Mouse (Mus musculus) ES-CJ7 (cell line): Measurements from ENCODE around the gene Slc11a1.
"Not testable (repeated sequence)": the region's sequence is repeated elsewhere in the genome, so short reads cannot be mapped to it uniquely, and the experiment has no call there.

Experiments
- DNase-seq: peaks from one replicate; pipeline ENCODE4 v3.0.0; 2011; ENCODE audit warnings: low read depth, low spot score

Gene Slc11a1

GRCm38 (mm10) chr1:74374980-74375379 is at the start of gene Slc11a1:
TSS of gene Slc11a1 (plus strand) at chr1:74375195.
- no peak for DNase-seq

GRCm38 (mm10) chr1:74326916-74327315 is 48.1 kb upstream of the Slc11a1 start:
- not testable (repeated sequence) for DNase-seq

- DNase-seq, result no peak
These were observed 45.0 kb upstream of the Slc11a1 start for GRCm38 (mm10) chr1:74329899-74330431.

GRCm38 (mm10) chr1:74331046-74331681 is 43.8 kb upstream of the Slc11a1 start:
- no peak for DNase-seq

- DNase-seq, result peak; percentile 100
These were observed 42.7 kb upstream of the Slc11a1 start for GRCm38 (mm10) chr1:74332241-74332763.

GRCm38 (mm10) chr1:74332930-74333329 is 42.1 kb upstream of the Slc11a1 start:
- DNase-seq, result no peak

GRCm38 (mm10) chr1:74334607-74335006 is 40.4 kb upstream of the Slc11a1 start:
- no peak for DNase-seq

GRCm38 (mm10) chr1:74335033-74335432 is 40.0 kb upstream of the Slc11a1 start:
- peak; percentile 35 for DNase-seq

- no peak for DNase-seq
These were observed 39.4 kb upstream of the Slc11a1 start for GRCm38 (mm10) chr1:74335436-74336170.

- no peak for DNase-seq
These were observed 37.7 kb upstream of the Slc11a1 start for GRCm38 (mm10) chr1:74337241-74337771.

- no peak for DNase-seq
These were observed 37.0 kb upstream of the Slc11a1 start for GRCm38 (mm10) chr1:74338013-74338412.

- DNase-seq, result no peak
These were observed 36.4 kb upstream of the Slc11a1 start for GRCm38 (mm10) chr1:74338626-74339025.

GRCm38 (mm10) chr1:74339917-74340316 is 35.1 kb upstream of the Slc11a1 start:
- DNase-seq, result no peak

GRCm38 (mm10) chr1:74340361-74340764 is 34.6 kb upstream of the Slc11a1 start:
- no peak for DNase-seq

GRCm38 (mm10) chr1:74340992-74341391 is 34.0 kb upstream of the Slc11a1 start:
- not testable (repeated sequence) for DNase-seq

GRCm38 (mm10) chr1:74341898-74342297 is 33.1 kb upstream of the Slc11a1 start:
- no peak for DNase-seq

GRCm38 (mm10) chr1:74342308-74342707 is 32.7 kb upstream of the Slc11a1 start:
- DNase-seq, result no peak

- no peak for DNase-seq
These were observed 31.8 kb upstream of the Slc11a1 start for GRCm38 (mm10) chr1:74343161-74343560.

- no peak for DNase-seq
These were observed 30.7 kb upstream of the Slc11a1 start for GRCm38 (mm10) chr1:74344163-74344916.

- DNase-seq, result no peak
These were observed 23.7 kb upstream of the Slc11a1 start for GRCm38 (mm10) chr1:74351185-74351769.

GRCm38 (mm10) chr1:74352532-74353096 is 22.4 kb upstream of the Slc11a1 start:
- DNase-seq, result no peak
